Mouse (Mus musculus) lung, adult 2 months (tissue): ENCODE measurements at regions not wholly inside any gene's neighbourhood (a gene's known extent, or its start where the extent isn't known, plus 50 kb on each side); places are given as distances from the start of the nearest gene placed in this dataset.

Experiments used
- DNase-seq: peaks from one replicate; pipeline ENCODE4 v3.0.0; 2022
- H3K4me1 ChIP-seq: fragments of 200-500 bp; 2 replicates; pipeline ENCODE4 v1.6.1; 2011; ENCODE audit warnings: low read length; ENCODE audit not compliant: control insufficient read depth, insufficient read depth
- H3K4me3 ChIP-seq: fragments of 200-500 bp; replicated peaks from 2 replicates; pipeline ENCODE3; 2011; ENCODE audit warnings: low read depth, mild to moderate bottlenecking, control low read depth, low read length; ENCODE audit errors: extremely low read depth
- CTCF ChIP-seq: fragments of 200-500 bp; IDR thresholded peaks from 2 replicates; pipeline ENCODE4 v1.5.1; 2011; ENCODE audit warnings: mild to moderate bottlenecking, low read length, control low read depth; ENCODE audit not compliant: insufficient read depth
- POLR2A ChIP-seq: fragments of 200-500 bp; IDR thresholded peaks from 2 replicates; pipeline ENCODE4 v1.6.1; 2011; ENCODE audit warnings: low read depth, mild to moderate bottlenecking, control low read depth, low read length, borderline replicate concordance; ENCODE audit errors: extremely low read depth
- WGBS: fragments of 180-500 bp; shearing (Covaris S2); methylation state at CpG from one replicate; pipeline ENCODE4 v1.1.7; 2018; 5-methylcytosine and 5-hydroxymethylcytosine counted together

- no peak for DNase-seq
- H3K4me1 ChIP-seq, result peaks cover 8% of the 10 kb centered on the region
- WGBS, result 77% methylated on average over 6 of the region's 6 CpGs
- no peak for TF ChIP-seq CTCF
- no peak for TF ChIP-seq POLR2A
- H3K4me3 ChIP-seq, result no peak overlapping the region
Observed at GRCm38 (mm10) chr8:8831306-8831705, 141.0 kb upstream of the Arglu1 start.

GRCm38 (mm10) chr8:8829230-8829629 lies 138.9 kb upstream of the Arglu1 start:
- Histone ChIP-seq H3K4me3 (no peak overlapping the region), H3K4me1 (peaks cover 8% of the 10 kb centered on the region)
- TF ChIP-seq CTCF (no peak), POLR2A (no peak)
- 56% methylated on average over 14 of the region's 14 CpGs for WGBS
- no peak for DNase-seq

- 37% methylated on average over 7 of the region's 7 CpGs for WGBS
- H3K4me1 ChIP-seq, result peaks cover 8% of the 10 kb centered on the region
- TF ChIP-seq POLR2A (0 out of 2 replicates have a peak, but pooled peaks have one; percentile 41), CTCF (no peak)
- no peak overlapping the region for H3K4me3 ChIP-seq
- peak; percentile 30 for DNase-seq
Observed at GRCm38 (mm10) chr8:8827555-8827954, 137.2 kb upstream of the Arglu1 start.

- no peak overlapping the region for H3K4me3 ChIP-seq
- WGBS, result 48% methylated on average over 9 of the region's 9 CpGs
- peaks cover 8% of the 10 kb centered on the region for H3K4me1 ChIP-seq
- TF ChIP-seq POLR2A (no peak), CTCF (no peak)
- no peak for DNase-seq
Observed at GRCm38 (mm10) chr8:8826801-8827200, 136.5 kb upstream of the Arglu1 start.

GRCm38 (mm10) chr8:8824886-8825285 lies 134.6 kb upstream of the Arglu1 start:
- TF ChIP-seq POLR2A, result no peak
- TF ChIP-seq CTCF, result no peak
- 50% methylated on average over 5 of the region's 5 CpGs for WGBS
- Histone ChIP-seq H3K4me1 (peaks cover 11% of the 10 kb centered on the region), H3K4me3 (no peak overlapping the region)
- DNase-seq, result no peak

- H3K4me3 ChIP-seq, result no peak overlapping the region
- WGBS, result 38% methylated on average over 6 of the region's 6 CpGs
- TF ChIP-seq CTCF (no peak), POLR2A (no peak)
- DNase-seq, result no peak
- H3K4me1 ChIP-seq, result peaks cover 3% of the 10 kb centered on the region
Observed at GRCm38 (mm10) chr8:8821119-8821518, 130.8 kb upstream of the Arglu1 start.

- 52% methylated on average over 6 of the region's 6 CpGs for WGBS
- H3K4me3 ChIP-seq, result no peak overlapping the region
- TF ChIP-seq POLR2A (no peak), CTCF (no peak)
- peaks cover 3% of the 10 kb centered on the region for H3K4me1 ChIP-seq
- DNase-seq, result no peak
Observed at GRCm38 (mm10) chr8:8820614-8821013, 130.3 kb upstream of the Arglu1 start.

GRCm38 (mm10) chr8:8819233-8819931 lies 129.1 kb upstream of the Arglu1 start:
- DNase-seq, result no peak
- 44% methylated on average over 9 of the region's 9 CpGs for WGBS

GRCm38 (mm10) chr8:8812807-8813167 lies 122.5 kb upstream of the Arglu1 start:
- Histone ChIP-seq H3K4me1 (no peaks in the 10 kb centered on the region; the same call in 1 of the 2 replicates), H3K4me3 (no peak overlapping the region)
- TF ChIP-seq CTCF (no peak), POLR2A (no peak)
- WGBS, result 88% methylated on average over 5 of the region's 5 CpGs
- DNase-seq, result no peak

More at GRCm38 (mm10) chr8:8819233-8819931, 129.1 kb upstream of the Arglu1 start:
- no peak for TF ChIP-seq CTCF
- TF ChIP-seq POLR2A, result no peak
- peaks cover 3% of the 10 kb centered on the region for H3K4me1 ChIP-seq
- H3K4me3 ChIP-seq, result no peak overlapping the region

- no peak for DNase-seq
- WGBS, result 74% methylated on average over 21 of the region's 21 CpGs
Observed at GRCm38 (mm10) chr8:8812051-8812806, 121.9 kb upstream of the Arglu1 start.

More at GRCm38 (mm10) chr8:8812051-8812806, 121.9 kb upstream of the Arglu1 start:
- Histone ChIP-seq H3K4me3 (no peak overlapping the region), H3K4me1 (no peaks in the 10 kb centered on the region; the same call in 1 of the 2 replicates)
- TF ChIP-seq CTCF (no peak), POLR2A (no peak)
